ENCODE assay signal across 9 mouse cellular contexts in the genomic region with DNA sequence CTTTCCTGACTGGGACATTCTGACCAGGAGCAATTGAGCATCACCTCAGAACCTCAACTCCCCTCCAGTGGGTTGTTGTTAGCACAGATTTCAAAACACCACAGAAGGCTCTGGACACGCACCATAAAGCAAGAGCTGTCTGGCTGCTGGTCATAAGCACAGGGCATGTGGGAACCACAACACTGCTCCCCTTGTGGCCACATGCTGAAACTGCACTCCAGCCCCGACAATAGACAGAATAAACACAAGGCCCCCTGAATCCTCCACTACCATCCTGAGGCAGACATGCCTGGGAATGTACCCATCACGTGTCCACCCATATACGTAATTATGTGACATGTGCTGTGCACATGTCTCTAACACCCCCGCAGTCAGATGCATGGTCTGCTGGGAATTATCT. TPM values are rescaled to one million over a fixed set of nuclear protein-coding genes. Genes with fewer than 3 reads are reported as not detected.
DNase-seq lines count a peak whose midpoint lies in the region; ATAC-seq lines count a peak whose summit lies in the region.
"Had no signal": no experiment of that assay in that cellular context is flagged by ENCODE, and none has a peak within 500 bp of the region (broad histone marks: within the 10 kb centered on the region; RNA-seq: fewer than 3 reads in every experiment).

No protein-coding gene starts in this region.

- no peak overlapping the region for H3K4me3 ChIP-seq in forebrain, embryonic 11.5 days (ENCODE audit: low read depth, low read length)
- H3K4me3 ChIP-seq in forebrain, embryonic 15.5 days = no peak overlapping the region
- no peak overlapping the region for H3K4me3 ChIP-seq in forebrain, embryonic 16.5 days (replicated peaks; ENCODE audit: low read length)
- no peak overlapping the region for H3K4me3 ChIP-seq in neural tube, embryonic 13.5 days
- H3K4me3 ChIP-seq: hindbrain, embryonic 15.5 days had no signal

- H3K27me3 ChIP-seq in forebrain, embryonic 11.5 days (ENCODE audit: control insufficient read depth, insufficient read depth, low read length) = no peaks in the 10 kb centered on the region
- no peaks in the 10 kb centered on the region for H3K27me3 ChIP-seq in forebrain, embryonic 15.5 days
- H3K27me3 ChIP-seq in forebrain, embryonic 16.5 days (replicated peaks; ENCODE audit: control insufficient read depth, insufficient read depth, low read length) = no peaks in the 10 kb centered on the region
- H3K27me3 ChIP-seq in neural tube, embryonic 13.5 days = no peaks in the 10 kb centered on the region
- H3K27me3 ChIP-seq: hindbrain, embryonic 15.5 days had no signal

- H3K9ac ChIP-seq in forebrain, embryonic 11.5 days (ENCODE audit: low read length) = no peak overlapping the region
- no peak overlapping the region for H3K9ac ChIP-seq in forebrain, embryonic 15.5 days (replicated peaks)
- no peak overlapping the region for H3K9ac ChIP-seq in forebrain, embryonic 16.5 days (replicated peaks; ENCODE audit: low read depth, low read length)
- H3K9ac ChIP-seq in neural tube, embryonic 13.5 days = no peak overlapping the region
- H3K9ac ChIP-seq: hindbrain, embryonic 15.5 days had no signal

- no peak for ATAC-seq in forebrain, embryonic 11.5 days (replicated peaks; ENCODE audit: low FRiP score)
- ATAC-seq in forebrain, embryonic 15.5 days (replicated peaks) = no peak; the same call in 1 of the 2 replicates
- peak; percentile 26; the same call in 1 of the 2 replicates for ATAC-seq in forebrain, embryonic 16.5 days
- ATAC-seq in neural tube, embryonic 13.5 days (ENCODE audit: low read depth) = peak; percentile 41

- no peak overlapping the region for H3K4me2 ChIP-seq in forebrain, embryonic 11.5 days (ENCODE audit: low read depth, low read length, severe bottlenecking)
- no peak overlapping the region for H3K4me2 ChIP-seq in forebrain, embryonic 15.5 days (replicated peaks)
- no peak overlapping the region for H3K4me2 ChIP-seq in forebrain, embryonic 16.5 days (ENCODE audit: low read length)
- H3K4me2 ChIP-seq in neural tube, embryonic 13.5 days = no peak overlapping the region
- H3K4me2 ChIP-seq: hindbrain, embryonic 15.5 days had no signal

- no peaks in the 10 kb centered on the region for H3K36me3 ChIP-seq in forebrain, embryonic 11.5 days (ENCODE audit: control insufficient read depth, insufficient read depth, low read length)
- H3K36me3 ChIP-seq in forebrain, embryonic 15.5 days = no peaks in the 10 kb centered on the region; the same call in 1 of the 2 replicates
- H3K36me3 ChIP-seq in forebrain, embryonic 16.5 days (ENCODE audit: control insufficient read depth, insufficient read depth) = no peaks in the 10 kb centered on the region
- no peaks in the 10 kb centered on the region for H3K36me3 ChIP-seq in neural tube, embryonic 13.5 days
- H3K36me3 ChIP-seq: hindbrain, embryonic 15.5 days had no signal

- H3K4me1 ChIP-seq in forebrain, embryonic 11.5 days (replicated peaks; ENCODE audit: control insufficient read depth, insufficient read depth, low read length) = no peaks in the 10 kb centered on the region
- peaks cover 10% of the 10 kb centered on the region for H3K4me1 ChIP-seq in forebrain, embryonic 15.5 days
- H3K4me1 ChIP-seq in forebrain, embryonic 16.5 days (replicated peaks; ENCODE audit: control insufficient read depth, insufficient read depth, low read length) = peaks cover 10% of the 10 kb centered on the region
- H3K4me1 ChIP-seq in neural tube, embryonic 13.5 days (replicated peaks) = peaks cover 19% of the 10 kb centered on the region

- 61% methylated on average over 5 of the region's 5 CpGs for WGBS in forebrain, embryonic 11.5 days
- WGBS in forebrain, embryonic 15.5 days = 57% methylated on average over 5 of the region's 5 CpGs
- 62% methylated on average over 5 of the region's 5 CpGs for WGBS in forebrain, embryonic 16.5 days
- WGBS in neural tube, embryonic 13.5 days = 48% methylated on average over 5 of the region's 5 CpGs

- no peak overlapping the region for H3K27ac ChIP-seq in forebrain, embryonic 11.5 days (ENCODE audit: low read depth, low read length)
- no peak overlapping the region for H3K27ac ChIP-seq in forebrain, embryonic 15.5 days (replicated peaks)
- H3K27ac ChIP-seq in forebrain, embryonic 16.5 days (ENCODE audit: low read length) = no peak overlapping the region
- H3K27ac ChIP-seq in neural tube, embryonic 13.5 days (replicated peaks) = no peak overlapping the region

- DNase-seq in forebrain, embryonic 11.5 days (ENCODE audit: low spot score) = peak; percentile 78
- DNase-seq in urinary bladder, postnatal 14 days (ENCODE audit: low spot score) = peak; percentile 55
- DNase-seq in urinary bladder, postnatal 25 days (ENCODE audit: low spot score) = no peak
- peak; percentile 81 for DNase-seq in kidney, postnatal 14 days
- DNase-seq in frontal cortex, postnatal 36 days (ENCODE audit: low spot score in 2 of 2) = no peak

- no peaks in the 10 kb centered on the region for H3K9me3 ChIP-seq in forebrain, embryonic 11.5 days (ENCODE audit: control insufficient read depth, low read length)
- H3K9me3 ChIP-seq in forebrain, embryonic 15.5 days = no peaks in the 10 kb centered on the region
- H3K9me3 ChIP-seq in forebrain, embryonic 16.5 days (ENCODE audit: control insufficient read depth, low read length) = no peaks in the 10 kb centered on the region
- H3K9me3 ChIP-seq in neural tube, embryonic 13.5 days = no peaks in the 10 kb centered on the region
- H3K9me3 ChIP-seq: hindbrain, embryonic 15.5 days had no signal

RNA-seq across cellular contexts. Expression of gene Crybb3, which starts 9.8 kb away (rescaled TPM):
- polyA plus RNA-seq in forebrain, embryonic 11.5 days (2014; fragmentation: Nextera tagmentation; extraction: Ambion mirVana) = 0.76 TPM in 2 replicates
- 0.73 and 0.80 TPM in 2 replicates for polyA plus RNA-seq in forebrain, embryonic 15.5 days (2015; fragmentation: Nextera tagmentation; extraction: Ambion mirVana)
- 0.56 and 0.94 TPM in 2 replicates for polyA plus RNA-seq in forebrain, embryonic 16.5 days (2015; fragmentation: Nextera tagmentation; extraction: Ambion mirVana)
- 0.96 and 1.1 TPM in 2 replicates for polyA plus RNA-seq in neural tube, embryonic 13.5 days (2015; fragmentation: Nextera tagmentation; extraction: Ambion mirVana)

RNA-seq across cellular contexts. Expression of gene Crybb2, which starts 21.2 kb away (rescaled TPM):
- not detected in 2 replicates for polyA plus RNA-seq in forebrain, embryonic 11.5 days (2014; fragmentation: Nextera tagmentation; extraction: Ambion mirVana)
- polyA plus RNA-seq in forebrain, embryonic 15.5 days (2015; fragmentation: Nextera tagmentation; extraction: Ambion mirVana) = not detected in 2 replicates
- polyA plus RNA-seq in forebrain, embryonic 16.5 days (2015; fragmentation: Nextera tagmentation; extraction: Ambion mirVana) = not detected in 2 replicates
- polyA plus RNA-seq in neural tube, embryonic 13.5 days (2015; fragmentation: Nextera tagmentation; extraction: Ambion mirVana) = not detected in 2 replicates
- polyA plus RNA-seq: hindbrain, embryonic 15.5 days had no signal

Comparison
In these comparisons a context has a peak if more than half of its experiments do, and no peak if none do; other contexts are left out.
1. ATAC-seq: peak in forebrain, embryonic 16.5 days (single experiment) and neural tube, embryonic 13.5 days (single experiment); none in forebrain, embryonic 11.5 days (single experiment) and forebrain, embryonic 15.5 days (single experiment).
2. DNase-seq: peak in forebrain, embryonic 11.5 days (single experiment), urinary bladder, postnatal 14 days (single experiment) and kidney, postnatal 14 days (single experiment); none in urinary bladder, postnatal 25 days (single experiment) and frontal cortex, postnatal 36 days (0 of 2).